Mouse (Mus musculus) cortical plate, adult 2 months (tissue): ENCODE measurements around the gene Arhgap4.

ENCODE experiments used
- CTCF ChIP-seq: fragments of 200-500 bp; IDR thresholded peaks from 2 replicates; pipeline ENCODE4 v1.5.1; 2011; ENCODE audit warnings: mild to moderate bottlenecking, control low read depth, low read length; ENCODE audit not compliant: insufficient read depth; ENCODE audit errors: extremely low read depth
- POLR2A ChIP-seq: fragments of 200-500 bp; IDR thresholded peaks from 2 replicates; pipeline ENCODE4 v1.6.1; 2011; ENCODE audit warnings: mild to moderate bottlenecking, low read length, control low read depth; ENCODE audit not compliant: insufficient read depth; ENCODE audit errors: extremely low read depth

DNA sequence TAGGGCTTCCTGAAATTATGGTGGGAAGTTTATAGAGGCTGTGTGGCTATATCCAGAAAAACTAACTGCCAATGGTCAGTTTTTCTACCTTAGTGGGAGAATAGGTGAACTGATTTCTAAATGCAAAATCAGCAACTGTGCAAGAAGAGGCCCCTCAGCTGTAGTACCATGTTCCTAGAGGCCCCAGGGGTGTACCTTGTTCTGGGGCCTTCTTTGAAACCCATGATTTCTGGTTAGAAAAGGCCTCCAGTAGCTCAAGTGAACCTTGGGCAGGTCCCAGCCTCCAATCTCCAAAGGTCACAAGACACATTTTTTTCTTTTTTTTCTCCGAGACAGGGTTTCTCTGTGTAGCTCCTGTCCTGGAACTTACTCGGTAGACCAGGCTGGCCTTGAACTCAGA lies 20.6 kb upstream of the Arhgap4 start:
- TF ChIP-seq CTCF (no peak), POLR2A (no peak)
